Mouse (Mus musculus): Measurements from ENCODE around the gene Phf23. TPM values are rescaled to one million over a fixed set of nuclear protein-coding genes. Genes with fewer than 3 reads are reported as not detected.

Phf23 gene
- polyA plus RNA-seq, 1 experiment from 2014 or later, result 93.7 TPM

DNA sequence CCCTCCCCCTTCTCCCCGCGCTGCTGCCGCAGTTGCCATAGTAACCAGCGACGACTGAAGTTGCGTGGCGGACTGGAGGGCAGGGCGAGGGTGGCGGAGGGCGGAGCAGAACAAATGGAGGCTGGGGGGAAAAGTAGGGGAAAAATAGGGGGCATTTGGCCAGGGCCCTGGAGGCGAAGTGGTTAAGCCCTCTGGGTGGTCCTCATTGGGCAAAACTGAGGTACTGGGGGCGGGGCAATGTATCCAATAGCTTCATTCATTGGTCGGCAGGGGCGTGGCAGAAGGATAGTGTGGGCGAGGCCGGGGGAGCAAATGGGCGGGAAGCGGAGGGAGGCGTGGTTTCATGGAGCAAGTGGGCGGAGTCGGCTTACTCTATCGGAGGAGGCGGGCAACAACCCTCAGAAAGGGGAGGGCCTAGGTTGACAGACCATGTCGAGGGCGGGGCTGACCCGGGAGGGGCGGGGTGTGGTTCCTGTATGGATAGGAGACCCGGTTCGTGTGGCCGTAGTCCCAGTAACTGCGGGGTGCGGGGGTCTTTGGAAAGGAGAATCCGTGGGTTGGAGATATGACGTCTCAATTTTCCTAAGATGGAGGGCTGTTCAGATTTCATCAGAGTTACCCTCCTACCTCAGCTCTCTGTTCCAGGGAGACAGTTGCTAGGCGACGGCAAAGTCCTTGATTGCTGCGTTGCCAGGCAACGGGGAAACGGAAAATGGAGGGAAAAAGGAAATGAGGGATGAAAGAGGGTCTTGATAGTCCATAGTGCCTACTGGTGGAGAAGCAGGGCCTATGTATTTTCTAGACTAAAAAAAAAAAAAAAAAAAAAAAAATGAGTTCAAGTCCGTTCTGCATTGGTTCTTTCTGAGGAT, 25.9 kb downstream of the Phf23 start:
- H3K27me3 ChIP-seq (ENCODE audit: insufficient read depth, poor library complexity, severe bottlenecking), result no peaks in the 10 kb centered on the region
- WGBS, result 2% methylated on average over 40 of the region's 40 CpGs
- H3K9me3 ChIP-seq, result no peaks in the 10 kb centered on the region
- peak overlapping the region; percentile 96 for H3K27ac ChIP-seq
- peak; percentile 99 for DNase-seq (ENCODE audit: low spot score)
- H3K36me3 ChIP-seq, result no peaks in the 10 kb centered on the region
- H3K4me1 ChIP-seq (replicated peaks), result peaks cover 96% of the 10 kb centered on the region
- H3K4me3 ChIP-seq, result peak overlapping the region; percentile 74

DNA sequence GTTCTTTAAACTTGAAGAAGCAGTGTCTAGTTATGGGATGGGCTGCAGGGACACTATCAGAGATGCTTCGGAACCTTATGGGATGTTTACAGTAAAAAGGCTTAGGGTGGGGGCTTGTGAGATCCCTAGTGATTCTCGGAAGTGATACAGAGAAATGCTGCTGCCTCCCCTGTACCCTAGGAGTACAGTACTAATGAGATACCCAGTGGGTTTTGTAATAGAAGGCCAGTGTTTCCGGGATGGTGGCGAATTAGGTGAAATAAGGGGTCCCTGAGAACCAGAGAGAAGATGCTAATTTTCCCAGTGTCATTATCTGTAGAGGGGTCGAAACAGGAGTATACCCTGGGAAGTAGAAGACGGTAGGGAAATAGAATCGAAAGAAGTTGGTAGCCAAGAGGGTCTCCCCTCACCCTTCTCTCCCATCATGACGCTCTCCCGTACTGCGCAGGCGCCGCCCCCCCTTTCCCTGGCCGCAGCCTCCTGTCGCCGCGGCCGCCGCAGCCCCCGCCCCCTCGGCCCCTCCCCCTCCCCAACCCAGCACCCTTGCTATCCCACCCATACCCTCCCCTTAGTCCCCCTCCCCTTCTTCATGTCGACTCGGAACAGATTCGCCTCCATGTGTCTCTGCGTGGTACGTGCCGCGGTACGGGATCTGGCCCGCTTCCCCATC, 28.0 kb downstream of the Phf23 start:
- no peaks in the 10 kb centered on the region for H3K27me3 ChIP-seq (ENCODE audit: insufficient read depth, poor library complexity, severe bottlenecking)
- peak overlapping the region; percentile 86 for H3K27ac ChIP-seq
- DNase-seq (ENCODE audit: low spot score), result peak; percentile 76
- 4% methylated on average over 28 of the region's 29 CpGs for WGBS
- H3K4me1 ChIP-seq (replicated peaks), result peaks cover 96% of the 10 kb centered on the region
- no peaks in the 10 kb centered on the region for H3K36me3 ChIP-seq
- H3K4me3 ChIP-seq, result peak overlapping the region; percentile 56
- no peaks in the 10 kb centered on the region for H3K9me3 ChIP-seq

DNA sequence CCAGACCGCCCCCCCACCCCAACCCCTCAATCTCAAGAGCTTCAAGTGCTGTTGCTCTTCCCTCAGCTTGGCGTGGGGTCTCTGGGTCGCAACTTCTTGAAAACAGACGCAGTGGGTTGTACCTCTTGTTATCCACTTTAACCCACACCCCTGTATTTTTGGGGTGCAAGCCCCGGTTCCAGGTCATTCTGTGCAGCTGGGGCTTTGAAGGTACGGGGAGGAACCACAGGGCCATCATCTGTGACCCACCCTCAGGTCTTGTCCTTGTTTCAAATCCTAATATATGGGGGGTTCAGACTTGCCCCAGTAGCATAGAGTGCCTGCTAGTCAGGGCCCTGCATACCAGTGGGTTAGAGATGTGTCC, 28.6 kb downstream of the Phf23 start:
- WGBS, result 11% methylated on average over 6 of the region's 6 CpGs
- Histone ChIP-seq H3K36me3 (no peaks in the 10 kb centered on the region), H3K27ac (peak overlapping the region; percentile 86), H3K4me1 (replicated peaks) (peaks cover 96% of the 10 kb centered on the region), H3K9me3 (no peaks in the 10 kb centered on the region), H3K27me3 (ENCODE audit: insufficient read depth, poor library complexity, severe bottlenecking) (no peaks in the 10 kb centered on the region), H3K4me3 (peak overlapping the region; percentile 56)
- DNase-seq (ENCODE audit: low spot score), result no peak

DNA sequence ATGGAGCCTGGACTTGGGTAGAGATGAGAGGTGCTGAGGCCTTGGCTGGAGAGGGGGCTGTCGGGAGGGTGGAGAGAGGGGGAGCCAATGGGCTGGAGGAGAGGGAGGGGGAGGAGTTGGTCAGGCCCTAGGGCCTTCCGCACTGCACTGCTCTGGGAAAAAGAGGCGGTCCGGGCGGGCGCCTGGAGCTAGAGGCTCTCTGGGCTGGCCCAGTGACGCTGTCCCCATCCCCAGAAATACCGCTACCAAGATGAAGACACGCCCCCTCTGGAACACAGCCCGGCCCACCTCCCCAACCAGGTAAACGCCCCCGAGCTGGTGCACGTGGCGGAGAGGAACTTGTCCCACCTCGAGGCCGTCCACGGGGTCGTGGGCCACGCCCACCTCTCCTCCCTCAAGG, 31.1 kb downstream of the Phf23 start:
- Histone ChIP-seq H3K4me1 (replicated peaks) (peaks cover 97% of the 10 kb centered on the region), H3K9me3 (no peaks in the 10 kb centered on the region), H3K27me3 (ENCODE audit: insufficient read depth, poor library complexity, severe bottlenecking) (no peaks in the 10 kb centered on the region), H3K4me3 (peak overlapping the region; percentile 54), H3K36me3 (peaks cover 14% of the 10 kb centered on the region), H3K27ac (peak overlapping the region; percentile 90)
- under 1% methylated on average over 19 of the region's 19 CpGs for WGBS
- peak; percentile 68 for DNase-seq (ENCODE audit: low spot score)

DNA sequence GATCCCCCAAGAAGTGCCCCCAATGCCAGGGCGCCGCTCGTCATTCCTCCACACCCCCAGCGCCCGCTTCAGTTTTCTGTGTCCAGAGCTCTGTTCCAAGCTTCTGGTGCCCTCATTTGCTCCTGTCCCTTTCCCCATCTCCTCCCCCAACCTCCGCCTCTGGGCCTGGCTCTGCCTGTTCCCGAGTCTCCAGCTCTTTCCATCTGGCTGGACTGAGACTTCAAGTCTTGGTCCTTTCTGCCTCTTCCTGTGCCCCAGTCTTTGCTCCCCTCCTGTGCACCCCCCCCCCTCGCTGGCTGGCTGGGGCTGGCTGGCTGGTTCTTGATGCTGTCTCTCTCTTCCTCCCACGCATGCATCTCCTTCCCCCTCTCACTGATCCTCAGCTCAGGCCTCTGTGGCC, 31.8 kb downstream of the Phf23 start:
- H3K4me1 ChIP-seq (replicated peaks), result peaks cover 91% of the 10 kb centered on the region
- peak overlapping the region; percentile 54 for H3K4me3 ChIP-seq
- H3K36me3 ChIP-seq, result peaks cover 21% of the 10 kb centered on the region
- DNase-seq (ENCODE audit: low spot score), result no peak
- peak overlapping the region; percentile 90 for H3K27ac ChIP-seq
- H3K9me3 ChIP-seq, result no peaks in the 10 kb centered on the region
- H3K27me3 ChIP-seq (ENCODE audit: insufficient read depth, poor library complexity, severe bottlenecking), result no peaks in the 10 kb centered on the region
- 43% methylated on average over 9 of the region's 9 CpGs for WGBS

DNA sequence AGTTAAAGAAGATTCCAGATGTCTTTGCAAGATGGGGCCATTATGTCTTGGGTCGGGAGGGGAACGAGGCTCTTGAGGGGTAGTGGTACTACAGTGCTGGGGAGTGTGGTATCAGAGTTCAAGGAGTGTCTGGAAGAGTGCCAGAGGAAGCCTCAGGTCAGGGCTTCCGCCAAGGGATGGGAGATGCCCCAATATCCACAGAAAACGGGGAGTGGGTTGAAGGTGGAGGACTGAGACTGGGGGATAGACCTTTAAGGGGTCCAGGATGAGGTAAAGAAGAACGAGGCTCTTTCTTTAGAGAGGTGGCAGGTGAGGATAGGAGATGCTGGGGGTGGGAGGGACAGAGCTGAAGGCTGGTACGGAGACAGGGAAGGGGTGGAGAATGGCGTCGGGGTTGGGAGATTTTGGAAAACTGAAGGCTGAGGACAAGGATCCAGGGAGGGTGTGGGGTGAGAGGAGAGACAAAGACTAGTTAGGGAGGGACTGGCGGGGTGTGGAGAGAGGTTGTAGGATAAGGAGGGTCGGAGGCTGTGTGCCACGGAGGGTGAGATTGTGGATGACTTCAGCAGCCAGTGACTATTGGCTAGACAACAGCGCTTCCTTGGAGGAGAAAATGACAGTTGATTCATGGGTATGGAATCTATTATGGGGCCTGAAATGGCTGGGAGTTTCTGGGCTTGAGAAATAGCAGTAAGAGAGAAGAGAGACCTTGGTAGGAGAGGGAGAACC, 33.0 kb downstream of the Phf23 start:
- Histone ChIP-seq H3K27me3 (ENCODE audit: insufficient read depth, poor library complexity, severe bottlenecking) (no peaks in the 10 kb centered on the region), H3K4me1 (replicated peaks) (peaks cover 80% of the 10 kb centered on the region), H3K36me3 (peaks cover 33% of the 10 kb centered on the region), H3K9me3 (no peaks in the 10 kb centered on the region), H3K4me3 (peak overlapping the region; percentile 54), H3K27ac (peak overlapping the region; percentile 90)
- no peak for DNase-seq (ENCODE audit: low spot score)
- WGBS, result 26% methylated on average over 12 of the region's 12 CpGs

DNA sequence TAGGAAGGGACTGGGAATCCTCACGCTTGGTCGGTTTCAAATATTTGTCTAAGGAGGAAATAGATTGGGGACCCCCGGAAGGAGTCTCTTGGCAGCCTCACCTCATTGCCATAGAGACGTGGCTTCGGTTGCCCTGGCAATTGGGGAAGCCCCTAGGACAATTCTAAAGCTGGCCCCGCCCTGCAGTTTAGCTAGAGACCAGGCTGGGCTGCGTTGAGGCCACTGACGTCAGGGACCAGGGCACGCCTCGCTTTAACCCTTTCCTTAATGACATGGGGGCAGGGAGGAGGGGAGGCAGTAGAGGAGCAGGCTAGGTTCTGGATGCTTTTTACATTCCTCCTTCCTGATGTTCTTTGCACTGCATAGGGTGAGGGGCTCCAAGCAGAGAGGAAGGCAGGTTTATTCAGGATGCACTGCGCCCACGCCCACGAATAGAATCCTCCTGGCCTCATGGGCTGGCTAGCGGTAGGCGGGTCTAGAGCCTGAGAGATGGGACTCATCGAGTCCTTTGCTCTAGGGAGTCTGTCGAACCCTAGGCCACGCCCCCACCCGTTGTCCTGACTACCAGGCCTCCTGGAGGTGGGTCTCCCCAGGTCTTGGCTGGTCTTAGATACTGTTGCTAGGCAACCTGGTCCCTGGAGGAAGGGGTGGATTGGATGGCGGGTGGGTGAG, 33.7 kb downstream of the Phf23 start:
- Histone ChIP-seq H3K4me3 (peak overlapping the region; percentile 54), H3K4me1 (replicated peaks) (peaks cover 73% of the 10 kb centered on the region), H3K36me3 (peaks cover 38% of the 10 kb centered on the region), H3K27ac (peak overlapping the region; percentile 90), H3K27me3 (ENCODE audit: insufficient read depth, poor library complexity, severe bottlenecking) (no peaks in the 10 kb centered on the region), H3K9me3 (no peaks in the 10 kb centered on the region)
- 0% methylated on average over 20 of the region's 20 CpGs for WGBS
- DNase-seq (ENCODE audit: low spot score), result peak; percentile 98

DNA sequence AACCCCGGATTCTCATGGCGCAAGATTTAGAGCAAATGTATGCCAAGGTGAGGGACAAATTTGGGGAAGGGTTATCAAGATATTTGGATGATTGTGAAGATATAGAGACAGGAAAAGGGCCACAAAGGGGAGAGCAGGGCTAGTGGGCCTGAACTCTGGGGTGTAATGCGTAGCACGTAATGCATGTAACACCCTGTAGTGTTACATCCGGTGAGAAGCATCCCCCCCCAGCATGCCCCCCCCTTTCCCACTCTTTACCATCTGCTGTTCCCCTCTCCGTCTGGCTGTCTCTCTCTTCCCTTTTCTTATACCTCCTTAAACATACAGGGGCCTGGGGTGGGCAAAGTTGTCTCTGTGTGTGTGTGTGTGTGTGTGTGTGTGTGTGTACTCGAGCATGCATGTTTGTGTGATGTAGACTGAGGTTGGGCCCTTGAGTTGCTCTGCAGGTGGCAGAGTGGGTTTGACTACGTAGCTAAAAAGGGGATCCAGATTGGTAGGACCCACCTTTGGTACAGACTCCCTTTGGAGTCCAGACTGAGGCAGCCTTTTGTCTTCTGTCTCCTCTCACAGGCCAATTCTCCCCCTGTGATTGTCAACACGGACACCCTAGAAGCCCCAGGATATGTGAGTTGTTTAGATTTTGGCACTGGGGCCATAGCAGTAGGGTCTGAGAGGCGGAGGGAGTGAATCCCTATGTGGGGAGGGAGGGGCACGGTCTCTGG, 34.4 kb downstream of the Phf23 start:
- Histone ChIP-seq H3K9me3 (no peaks in the 10 kb centered on the region), H3K27ac (peak overlapping the region; percentile 90), H3K36me3 (peaks cover 44% of the 10 kb centered on the region), H3K4me3 (peak overlapping the region; percentile 54), H3K4me1 (replicated peaks) (peaks cover 66% of the 10 kb centered on the region), H3K27me3 (ENCODE audit: insufficient read depth, poor library complexity, severe bottlenecking) (no peaks in the 10 kb centered on the region)
- no peak for DNase-seq (ENCODE audit: low spot score)
- 31% methylated on average over 11 of the region's 11 CpGs for WGBS

DNA sequence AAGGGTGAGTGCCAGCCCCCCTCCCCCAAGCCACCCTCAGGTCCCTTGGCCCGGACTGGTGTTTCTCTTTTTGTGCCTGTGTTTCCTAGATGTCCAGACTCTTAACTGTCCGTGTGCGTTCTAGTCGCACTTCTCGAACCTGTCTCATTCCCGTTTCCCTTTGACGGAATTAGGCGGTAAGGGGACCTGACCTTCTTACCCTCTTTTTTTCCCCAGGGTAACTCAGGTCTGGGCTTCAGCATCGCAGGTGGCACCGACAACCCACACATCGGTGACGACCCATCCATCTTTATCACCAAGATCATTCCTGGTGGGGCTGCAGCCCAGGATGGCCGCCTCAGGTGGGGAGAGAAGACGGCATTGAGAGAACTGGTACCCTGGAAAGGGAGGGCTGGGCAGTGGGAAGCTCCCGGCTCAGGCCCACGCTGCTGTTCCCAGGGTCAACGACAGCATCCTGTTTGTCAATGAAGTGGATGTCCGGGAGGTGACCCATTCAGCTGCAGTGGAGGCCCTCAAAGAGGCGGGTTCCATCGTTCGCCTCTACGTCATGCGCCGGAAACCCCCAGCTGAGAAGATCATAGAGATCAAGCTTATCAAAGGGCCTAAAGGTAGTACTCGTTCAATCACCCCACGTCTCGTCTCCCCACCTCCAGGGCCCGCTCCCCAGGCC, 35.2 kb downstream of the Phf23 start:
- Histone ChIP-seq H3K4me3 (peak overlapping the region; percentile 54), H3K27me3 (ENCODE audit: insufficient read depth, poor library complexity, severe bottlenecking) (no peaks in the 10 kb centered on the region), H3K36me3 (peaks cover 48% of the 10 kb centered on the region), H3K9me3 (no peaks in the 10 kb centered on the region), H3K4me1 (replicated peaks) (peaks cover 59% of the 10 kb centered on the region), H3K27ac (peak overlapping the region; percentile 90)
- DNase-seq (ENCODE audit: low spot score), result no peak
- 94% methylated on average over 28 of the region's 28 CpGs for WGBS

DNA sequence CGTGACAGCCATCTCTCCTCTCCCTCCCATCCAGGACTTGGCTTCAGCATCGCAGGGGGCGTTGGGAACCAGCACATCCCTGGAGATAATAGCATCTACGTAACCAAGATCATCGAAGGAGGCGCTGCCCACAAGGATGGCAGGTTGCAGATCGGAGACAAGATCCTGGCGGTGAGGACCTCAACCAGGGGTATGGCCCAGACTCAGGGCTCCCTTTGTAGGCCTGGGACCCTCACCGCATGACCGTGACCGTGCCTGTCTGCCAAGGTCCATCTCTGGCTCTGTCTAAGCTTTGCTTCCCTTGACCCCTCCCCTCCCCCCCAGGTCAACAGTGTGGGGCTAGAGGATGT, 35.7 kb downstream of the Phf23 start:
- H3K4me1 ChIP-seq (replicated peaks), result peaks cover 54% of the 10 kb centered on the region
- 0 out of 2 replicates have a peak overlapping the region, but pooled peaks have one; percentile 90 for H3K27ac ChIP-seq
- no peaks in the 10 kb centered on the region for H3K9me3 ChIP-seq
- no peak for DNase-seq (ENCODE audit: low spot score)
- no peak overlapping the region for H3K4me3 ChIP-seq
- 93% methylated on average over 11 of the region's 11 CpGs for WGBS
- H3K36me3 ChIP-seq, result peaks cover 48% of the 10 kb centered on the region
- no peaks in the 10 kb centered on the region for H3K27me3 ChIP-seq (ENCODE audit: insufficient read depth, poor library complexity, severe bottlenecking)

DNA sequence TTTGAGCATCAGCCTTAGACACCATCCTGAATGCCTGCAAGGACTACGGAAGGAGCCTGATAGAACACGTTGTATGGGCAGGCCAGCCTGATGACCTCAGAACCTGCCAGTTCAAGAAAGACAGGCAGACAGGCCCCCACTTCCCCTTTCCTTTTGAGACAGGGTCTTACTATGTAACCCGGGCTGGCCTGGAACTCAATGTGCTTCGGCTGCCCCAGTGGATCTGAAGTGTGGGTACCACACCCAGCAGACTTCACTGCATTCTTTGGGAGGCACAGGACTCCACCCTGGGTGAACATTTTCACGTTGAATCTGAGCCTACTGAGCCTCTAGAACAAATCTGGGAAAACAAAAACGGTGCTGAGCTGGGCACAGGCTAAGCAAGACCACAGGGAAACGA, 42.6 kb downstream of the Phf23 start:
- H3K36me3 ChIP-seq, result peaks cover 85% of the 10 kb centered on the region

More for the DNA sequence above, 42.6 kb downstream of the Phf23 start:
- 83% methylated on average over 7 of the region's 7 CpGs for whole genome bisulfite sequencing
- Histone ChIP-seq H3K9me3 (no peaks in the 10 kb centered on the region), H3K27ac (no peak overlapping the region), H3K27me3 (ENCODE audit: insufficient read depth, poor library complexity, severe bottlenecking) (no peaks in the 10 kb centered on the region), H3K4me1 (replicated peaks) (peaks cover 10% of the 10 kb centered on the region), H3K4me3 (no peak overlapping the region)
- no peak for DNase-seq (ENCODE audit: low spot score)
